Mouse (Mus musculus) adrenal gland, adult 8-10 months (tissue): ENCODE results near the gene Ush1g. TPM values are rescaled to one million over a fixed set of nuclear protein-coding genes. Genes with fewer than 3 reads are reported as not detected.
A peak's percentile ranks its signal among the peaks of the same experiment; 100 is the strongest.

Experiments
- DNase-seq: peaks from one replicate; pipeline ENCODE4 v3.0.0; 2022
- total RNA-seq, 4 experiments: library from RNA; stranded (reverse); gene quantifications; 2 replicates each; pipeline ENCODE4 v1.2.4; 2022

Gene Ush1g
- total RNA-seq, 4 experiments from 2014 or later: 0.52 to 2.3 (median 1.1) TPM

DNA sequence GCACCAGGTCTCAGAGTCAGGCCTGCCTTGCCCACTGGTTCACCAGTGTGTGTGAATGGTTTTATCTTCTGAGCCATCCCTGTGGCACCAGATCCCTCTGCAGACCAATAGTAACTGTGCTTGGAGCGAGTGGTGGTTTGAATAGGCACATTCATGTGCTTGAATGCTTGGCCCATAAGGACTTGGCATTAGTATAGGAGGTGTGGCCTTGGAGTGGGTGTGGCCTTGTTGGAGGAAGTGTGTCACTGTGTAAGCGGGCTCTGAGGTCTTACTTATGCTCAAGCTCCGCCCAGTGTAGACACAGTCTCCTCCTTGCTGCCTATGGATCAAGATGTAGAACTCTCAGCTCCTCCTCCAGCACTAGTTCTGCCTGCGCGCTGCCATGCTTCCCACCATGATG is 34.5 kb downstream of the Ush1g start:
- no peak for DNase-seq

DNA sequence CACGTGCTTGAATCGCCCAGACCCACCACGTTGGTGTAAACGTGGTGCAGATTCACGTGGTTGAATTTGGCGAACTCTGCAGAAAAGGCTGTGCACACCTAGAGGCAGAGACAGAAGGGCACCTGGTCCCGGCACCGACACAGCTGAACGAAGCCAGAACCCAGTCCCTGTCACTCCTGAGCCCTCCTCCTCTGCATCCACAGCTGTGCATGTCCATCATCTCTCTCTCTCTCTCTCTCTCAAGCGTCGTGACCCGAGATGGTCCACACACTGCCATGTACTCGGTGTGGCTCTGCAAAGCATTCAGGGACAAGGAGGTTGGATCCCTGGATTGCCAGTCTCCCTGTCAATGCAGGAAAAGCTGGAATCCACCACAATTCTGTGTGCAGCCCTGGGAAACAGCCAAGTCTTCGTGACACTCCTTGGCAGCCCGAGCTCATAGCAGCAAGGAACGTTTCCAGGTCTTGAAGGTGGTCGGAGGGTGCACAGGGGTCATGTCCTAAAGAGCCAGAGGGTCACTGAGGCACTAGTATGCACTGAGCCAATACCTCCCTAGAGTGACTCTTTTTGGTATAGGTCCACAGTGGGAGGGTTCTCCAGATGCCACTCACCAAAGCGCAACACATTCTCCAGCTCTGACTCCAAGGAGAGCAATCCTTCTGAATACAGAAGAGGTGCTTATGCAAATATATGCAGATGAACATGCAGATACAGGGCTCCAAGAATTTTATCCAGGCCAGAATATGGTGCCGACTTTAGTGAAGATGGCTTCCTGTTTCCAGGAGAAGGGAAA is 35.4 kb downstream of the Ush1g start:
- DNase-seq: no peak

DNA sequence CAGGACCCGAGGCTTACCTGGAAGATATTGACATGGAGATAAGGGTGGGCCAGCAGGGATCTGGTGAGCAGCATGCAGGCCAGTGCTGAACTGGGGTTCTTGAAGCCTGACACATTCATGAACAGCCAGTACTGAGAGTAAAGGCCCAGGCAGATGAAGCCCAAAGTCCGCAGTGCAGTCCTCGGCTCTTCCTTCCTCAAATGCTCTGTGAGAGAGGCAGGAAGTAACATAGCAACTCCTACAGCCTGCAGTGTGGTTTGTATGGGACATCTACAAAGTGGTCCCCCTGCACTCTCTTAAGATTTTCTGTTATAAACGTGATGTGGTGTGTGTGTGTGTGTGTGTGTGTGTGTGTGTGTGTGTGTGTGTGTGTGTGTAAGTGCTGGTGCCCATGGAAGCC is 36.6 kb downstream of the Ush1g start:
- no peak for DNase-seq

DNA sequence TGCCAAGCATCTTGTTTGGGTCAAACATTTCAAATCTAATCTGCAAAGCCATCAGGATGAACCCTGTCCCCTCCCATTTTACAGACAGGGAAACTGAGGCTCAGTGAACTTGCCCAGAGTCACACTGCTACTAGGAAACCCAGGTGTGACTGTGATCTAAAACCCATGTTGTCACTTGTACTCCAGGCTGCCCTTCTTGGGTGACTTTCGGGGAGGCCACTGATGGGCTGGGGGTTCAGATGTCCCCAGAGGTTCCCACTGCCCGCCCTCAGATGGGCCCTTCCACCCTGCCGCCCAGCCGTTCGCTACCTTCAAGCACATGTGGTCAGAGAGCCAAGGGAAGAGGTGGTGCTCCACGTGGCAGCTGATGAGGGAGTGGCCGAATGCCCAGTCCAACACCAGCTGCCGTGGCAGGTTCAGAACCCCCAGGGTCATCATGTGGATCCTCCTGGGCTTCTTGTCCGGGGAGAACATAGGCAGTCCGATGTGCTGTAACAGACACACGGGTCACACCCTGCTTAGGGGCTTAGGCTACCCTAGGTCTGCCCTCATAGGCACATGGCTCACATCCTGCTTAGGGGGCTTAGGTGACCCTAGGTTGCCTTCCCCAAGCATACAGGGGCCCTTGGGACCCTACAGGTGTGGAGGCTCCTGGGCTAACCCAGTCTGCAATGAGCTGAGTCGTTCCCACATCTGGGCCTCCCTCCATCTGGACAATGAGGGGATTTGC is 37.8 kb downstream of the Ush1g start:
- DNase-seq: no peak

DNA sequence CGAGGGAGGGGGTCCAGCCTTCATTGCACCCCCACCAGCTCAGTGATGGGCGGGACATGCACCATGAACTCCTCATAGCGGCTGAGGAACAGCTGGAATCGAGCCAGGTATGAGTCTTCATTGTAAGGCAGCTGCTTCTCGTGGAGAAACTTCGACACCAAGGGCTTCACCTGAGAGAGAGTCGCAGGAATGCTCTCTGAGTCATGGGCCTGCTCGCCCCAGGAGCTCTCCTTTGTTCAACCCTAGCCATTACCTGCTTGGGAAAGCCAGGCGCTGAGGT is 38.4 kb downstream of the Ush1g start:
- no peak for DNase-seq

DNA sequence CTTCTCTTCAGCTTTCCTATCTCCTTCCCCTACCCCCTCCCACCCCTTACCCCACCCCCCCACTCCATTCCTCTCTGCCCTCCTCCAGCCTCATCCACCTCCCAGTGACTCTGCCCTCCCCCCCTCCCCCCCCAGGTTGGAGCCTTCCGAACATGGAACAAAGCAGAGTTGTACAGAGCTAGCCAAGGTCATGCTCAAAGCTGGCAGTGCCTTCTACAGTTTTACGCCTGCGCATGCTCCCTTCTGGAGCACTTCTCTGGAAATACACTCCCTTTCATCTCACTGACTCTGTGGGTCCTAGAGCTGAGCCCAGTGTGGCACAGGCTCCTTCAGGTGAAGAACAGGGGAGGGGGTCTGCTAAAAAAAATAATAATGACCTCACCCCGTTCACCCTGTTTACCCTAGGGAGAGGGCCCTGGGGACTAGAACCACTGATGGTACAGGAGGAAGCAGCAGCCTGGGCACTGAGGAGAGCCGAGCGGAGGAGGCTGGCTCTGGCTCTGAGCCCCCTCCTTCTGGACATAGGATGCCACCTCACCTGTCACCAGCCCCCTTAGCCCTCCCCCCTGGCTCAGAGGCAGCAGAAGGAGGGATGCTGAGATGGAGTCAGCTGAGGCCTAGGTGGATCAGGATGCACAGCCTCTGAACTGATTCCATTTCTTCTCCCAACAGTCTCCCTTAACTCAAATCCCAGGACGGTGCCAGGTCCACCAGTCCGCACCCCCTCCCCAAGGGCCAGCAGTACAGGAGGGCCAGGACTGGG is 38.9 kb downstream of the Ush1g start:
- DNase-seq: no peak

DNA sequence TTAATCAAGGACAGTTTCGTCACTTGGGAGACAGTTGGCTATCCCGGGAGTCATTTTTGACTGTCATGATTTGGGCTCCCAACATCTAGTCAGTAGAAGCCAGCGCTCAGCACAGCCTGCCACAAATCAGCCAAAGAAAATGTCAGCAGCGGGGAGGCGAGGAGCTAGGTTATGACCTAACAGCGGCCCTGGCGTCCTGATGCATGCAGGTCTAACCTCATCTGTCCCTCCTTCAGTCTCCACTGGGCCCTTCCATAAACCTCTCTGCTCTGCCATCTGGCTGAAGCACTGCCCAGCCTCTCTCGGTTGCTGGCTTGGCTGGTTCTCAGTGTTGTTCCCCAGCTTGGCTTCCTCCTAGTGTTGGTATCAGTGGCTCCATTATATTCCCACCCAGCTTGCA is 39.5 kb downstream of the Ush1g start:
- DNase-seq: peak; percentile 83

DNA sequence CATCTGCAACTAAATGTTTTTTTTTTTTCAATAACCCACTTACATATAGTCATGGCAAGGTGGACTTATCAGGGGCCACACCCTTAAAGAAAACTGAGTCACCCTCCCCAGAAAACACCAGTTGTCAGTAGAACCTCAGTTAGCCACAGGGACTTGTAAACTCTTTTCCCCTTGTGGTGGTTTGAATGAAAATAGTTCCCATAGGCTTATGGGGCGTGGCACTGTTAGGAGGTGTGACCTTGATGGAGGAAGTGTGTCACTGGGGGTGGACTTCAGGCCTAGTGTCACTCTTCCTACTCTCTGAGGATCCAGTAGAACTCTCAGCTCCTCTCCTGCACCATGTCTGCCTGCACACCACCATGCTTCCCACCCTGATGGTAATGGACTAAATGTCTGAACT is 42.1 kb downstream of the Ush1g start:
- DNase-seq: no peak

DNA sequence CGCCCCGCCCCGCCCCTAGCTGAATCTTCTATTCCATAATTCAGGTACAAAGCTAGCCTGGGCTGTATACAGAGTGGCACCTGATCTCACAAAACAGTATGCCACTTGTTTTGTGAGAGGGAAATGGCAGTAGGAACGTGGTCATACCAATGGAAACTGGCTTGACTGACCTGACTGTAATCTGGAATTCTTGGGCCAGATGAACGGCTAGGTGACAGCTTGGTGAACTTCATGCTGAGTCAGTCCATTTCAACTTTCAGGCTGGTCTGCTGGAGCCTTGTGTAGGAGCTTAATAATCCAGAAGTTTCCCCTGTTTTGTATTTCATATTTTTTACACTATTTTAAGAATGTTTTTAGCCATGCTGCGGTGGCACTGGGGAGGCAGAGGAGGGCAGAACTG is 43.7 kb downstream of the Ush1g start:
- no peak for DNase-seq

DNA sequence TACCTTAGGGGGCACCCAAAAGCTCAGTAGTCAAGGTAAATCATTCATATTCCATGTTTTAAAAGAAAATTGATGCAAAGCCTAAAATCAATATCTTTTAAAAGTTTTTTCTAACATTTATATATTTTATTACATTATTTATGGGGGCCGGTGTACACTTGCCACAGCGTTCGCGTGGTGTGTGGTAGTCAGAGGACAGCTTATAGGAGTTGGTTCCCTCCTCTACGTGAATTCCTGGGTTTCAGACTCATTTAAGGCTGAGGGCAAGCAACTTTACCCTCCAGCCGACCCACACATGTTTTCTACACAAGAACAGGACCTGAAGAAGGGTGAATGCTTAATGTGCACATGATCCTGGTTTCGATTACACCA is 44.3 kb downstream of the Ush1g start:
- no peak for DNase-seq

DNA sequence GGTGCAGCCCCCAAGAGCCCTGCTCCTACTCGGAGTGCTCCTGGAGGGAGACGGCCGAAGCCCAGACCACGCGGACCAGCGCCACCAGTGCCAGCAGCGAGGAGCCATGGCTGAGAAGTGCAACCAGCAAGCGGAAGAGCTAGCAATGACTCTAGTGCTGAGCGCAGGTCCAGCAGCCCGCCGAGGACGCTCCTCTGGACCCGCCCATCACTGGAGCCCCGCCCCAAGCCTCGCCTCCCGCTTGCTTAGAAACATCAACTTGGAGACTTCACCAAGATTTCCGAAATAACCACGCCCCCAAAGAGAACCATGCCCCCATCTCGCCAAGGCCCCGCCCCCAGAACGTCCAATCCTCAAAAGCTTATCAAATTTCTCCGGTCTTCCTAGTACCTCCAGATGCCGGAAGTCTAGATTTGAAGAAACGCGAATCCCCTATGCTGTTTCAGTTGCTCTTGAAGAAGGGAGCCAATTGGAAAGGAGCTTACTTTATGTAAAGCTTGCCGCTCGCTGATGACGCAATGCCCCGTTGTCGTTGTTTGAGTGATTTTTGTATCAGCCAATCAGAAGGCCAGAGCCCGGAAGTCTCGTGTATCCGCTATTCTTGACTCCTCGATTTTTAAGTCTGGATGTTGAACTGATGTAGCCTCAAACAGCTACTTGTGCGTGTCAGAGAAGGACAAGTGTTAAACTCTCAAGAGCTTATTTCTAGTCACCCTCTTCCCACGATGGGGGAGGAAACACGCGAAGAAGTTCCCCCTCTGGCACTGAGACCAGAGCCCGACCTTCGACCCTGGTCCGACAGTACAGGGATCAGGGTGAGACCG is 44.8 kb downstream of the Ush1g start, which contains the start of gene Fdxr:
Gene Fdxr, minus strand, starts transcription at position 271 of the 824 bp plus-strand sequence.
- peak; percentile 99 for DNase-seq

DNA sequence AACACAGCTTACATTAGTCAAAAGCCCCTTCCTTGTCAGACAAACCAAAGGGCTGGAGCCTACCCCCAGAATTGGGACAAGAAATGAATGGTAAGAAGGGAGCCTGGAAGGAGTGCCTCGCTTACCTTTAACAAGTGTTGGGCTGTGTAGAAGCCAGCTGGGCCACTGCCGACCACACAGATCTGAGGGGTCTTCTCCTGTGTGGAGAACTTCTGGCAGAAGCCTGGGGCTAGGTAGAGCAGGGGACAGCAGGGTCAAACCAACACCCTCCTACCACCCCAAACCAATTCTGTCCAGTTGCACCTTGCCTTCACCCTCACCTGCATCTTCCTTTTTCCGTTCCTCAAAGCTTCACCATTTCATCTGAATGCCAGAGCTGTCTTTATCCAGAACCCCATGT is 45.9 kb downstream of the Ush1g start:
- DNase-seq: no peak

DNA sequence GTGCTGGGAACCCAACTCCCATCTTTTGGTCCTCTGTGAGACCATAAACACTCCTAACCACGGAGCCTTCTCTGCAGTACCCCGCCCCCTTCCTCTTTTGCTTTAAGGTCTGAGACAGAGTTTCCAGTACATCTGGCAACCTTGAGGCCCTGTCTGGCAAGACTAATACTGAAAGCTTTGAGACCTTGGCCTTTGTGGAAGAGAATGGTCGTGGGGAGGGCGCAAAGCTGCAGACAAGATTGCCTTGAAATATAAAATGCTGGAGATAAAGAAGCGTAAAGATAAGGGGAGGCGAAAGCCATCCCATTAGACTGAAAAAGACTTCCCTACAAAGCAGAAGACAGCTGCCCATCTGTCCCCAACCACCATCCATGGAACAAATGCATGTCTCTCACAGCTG is 46.3 kb downstream of the Ush1g start:
- no peak for DNase-seq

DNA sequence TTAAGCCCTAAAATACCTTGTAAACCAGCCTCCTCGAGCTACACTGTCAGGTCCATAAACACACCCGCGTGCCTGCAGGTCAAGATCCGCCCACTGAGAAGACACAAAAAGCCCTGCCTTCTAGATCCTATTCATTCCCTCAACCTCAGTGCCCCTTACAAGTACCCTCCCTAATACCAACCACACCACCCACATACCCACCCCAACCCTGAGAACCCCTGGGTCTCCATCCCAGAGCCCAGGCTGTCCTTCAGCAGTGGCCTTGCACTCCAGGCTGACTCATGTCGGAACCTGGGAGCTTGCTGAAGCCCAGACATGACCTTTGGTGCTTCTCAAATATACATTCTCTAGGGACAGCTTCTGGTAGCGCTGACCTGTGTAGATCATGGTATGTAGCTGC is 47.1 kb downstream of the Ush1g start:
- no peak for DNase-seq

DNA sequence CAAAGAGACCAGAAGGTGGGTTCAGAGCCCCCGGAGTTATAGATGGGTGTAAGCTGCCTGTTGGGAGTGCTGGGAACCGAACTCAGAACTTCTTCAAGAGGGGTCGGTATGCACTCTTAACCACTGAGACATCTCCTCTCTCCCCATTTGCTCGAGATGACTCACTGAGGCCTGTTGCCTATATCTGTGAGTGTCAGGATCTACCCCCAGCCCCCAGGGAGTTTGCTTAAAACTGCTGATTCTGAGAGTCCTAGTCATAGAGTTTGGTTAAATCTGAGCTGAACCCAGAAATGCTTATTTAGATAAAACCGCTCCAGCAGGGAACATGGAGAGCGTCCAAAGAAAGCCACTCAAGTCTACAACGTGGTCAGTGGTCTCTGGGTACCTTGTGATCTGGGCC is 47.7 kb downstream of the Ush1g start:
- DNase-seq: no peak

DNA sequence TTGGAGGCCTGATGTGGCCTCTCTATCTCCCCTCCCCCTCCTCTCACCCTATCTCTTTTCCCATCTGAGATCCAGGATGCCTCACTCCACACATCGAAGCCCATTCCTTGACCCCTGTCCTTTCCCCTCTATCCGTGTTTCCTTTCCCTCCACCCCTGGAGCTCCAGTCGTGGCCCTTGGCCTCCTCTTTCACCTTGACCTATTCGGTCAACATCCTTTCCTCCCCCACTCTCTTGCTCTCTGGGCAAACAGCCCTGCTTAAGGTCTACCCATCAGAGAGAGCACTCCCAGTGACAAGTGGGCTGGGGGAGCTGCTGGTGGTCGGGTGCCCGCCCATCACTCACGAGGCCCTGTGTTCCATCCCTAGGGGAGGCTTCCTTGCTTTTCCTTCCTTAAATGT is 48.1 kb downstream of the Ush1g start:
- no peak for DNase-seq

DNA sequence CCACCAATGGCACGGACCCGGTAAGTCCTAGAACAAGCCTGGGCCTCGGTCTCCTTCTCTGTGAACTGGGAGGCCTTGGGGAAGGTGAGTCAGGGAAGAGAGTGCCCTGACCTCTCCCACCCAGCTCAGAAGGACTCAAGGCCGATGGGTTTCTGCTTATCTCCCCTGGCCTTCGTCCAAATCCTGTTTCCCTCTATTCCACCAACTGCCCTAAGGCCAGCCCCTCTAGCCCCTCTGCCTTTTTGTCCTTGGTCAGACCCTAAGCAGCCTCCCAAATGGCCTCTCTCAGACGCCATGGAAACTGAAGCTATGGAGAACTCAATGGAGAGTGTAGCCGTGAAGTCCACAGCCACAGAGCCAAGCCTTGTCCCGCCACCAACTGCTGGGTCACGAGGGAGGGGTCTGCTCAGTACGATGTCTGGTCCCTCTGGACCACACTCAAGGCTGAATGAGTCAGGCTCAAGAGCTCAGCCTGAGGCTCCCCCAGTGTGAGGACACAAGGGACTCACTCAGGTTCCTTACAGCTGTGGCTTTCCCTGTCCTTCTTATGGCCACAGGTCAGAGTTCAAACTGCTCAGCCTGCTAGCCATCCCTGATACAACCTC is 48.8 kb downstream of the Ush1g start:
- peak; percentile 83 for DNase-seq

DNA sequence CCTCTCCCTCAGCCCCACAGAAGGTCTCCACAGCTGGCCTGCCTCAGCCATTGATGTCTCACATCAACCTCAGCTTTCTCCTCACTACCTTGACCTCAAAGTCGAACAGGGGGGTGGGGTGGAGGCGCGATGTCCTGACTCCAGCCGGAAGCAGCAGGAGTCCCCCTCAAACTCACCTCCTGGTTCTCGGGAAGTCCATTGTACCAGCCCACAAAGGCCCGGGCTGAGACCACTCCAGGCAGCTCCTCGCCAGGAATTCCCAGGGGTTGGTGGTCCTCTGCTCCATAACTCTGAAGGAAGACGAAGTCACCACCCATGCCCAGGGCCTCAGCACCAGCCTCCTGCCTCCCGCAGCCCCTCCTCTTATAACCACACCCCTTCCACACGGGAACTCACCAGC is 50.4 kb downstream of the Ush1g start:
- no peak for DNase-seq

DNA sequence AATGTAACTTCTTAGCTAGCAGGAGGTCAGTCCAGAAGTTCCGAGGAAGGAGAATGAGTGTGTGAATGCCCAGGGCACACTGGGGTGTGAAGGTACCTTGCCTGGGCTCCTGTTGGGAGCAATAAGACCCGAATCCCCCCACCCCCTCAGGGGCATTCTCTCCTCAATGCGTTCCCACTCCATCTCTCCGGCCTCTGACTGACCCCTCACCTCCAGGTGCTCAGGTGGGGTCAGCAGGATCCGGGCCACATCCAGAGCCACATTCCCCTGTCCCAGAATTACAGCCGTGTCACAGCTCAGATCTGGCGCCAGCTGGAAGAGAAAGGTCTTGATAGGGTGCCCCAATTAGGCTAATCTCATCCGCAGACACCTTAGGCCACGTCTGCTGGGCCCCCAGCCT is 50.8 kb downstream of the Ush1g start:
- no peak for DNase-seq

DNA sequence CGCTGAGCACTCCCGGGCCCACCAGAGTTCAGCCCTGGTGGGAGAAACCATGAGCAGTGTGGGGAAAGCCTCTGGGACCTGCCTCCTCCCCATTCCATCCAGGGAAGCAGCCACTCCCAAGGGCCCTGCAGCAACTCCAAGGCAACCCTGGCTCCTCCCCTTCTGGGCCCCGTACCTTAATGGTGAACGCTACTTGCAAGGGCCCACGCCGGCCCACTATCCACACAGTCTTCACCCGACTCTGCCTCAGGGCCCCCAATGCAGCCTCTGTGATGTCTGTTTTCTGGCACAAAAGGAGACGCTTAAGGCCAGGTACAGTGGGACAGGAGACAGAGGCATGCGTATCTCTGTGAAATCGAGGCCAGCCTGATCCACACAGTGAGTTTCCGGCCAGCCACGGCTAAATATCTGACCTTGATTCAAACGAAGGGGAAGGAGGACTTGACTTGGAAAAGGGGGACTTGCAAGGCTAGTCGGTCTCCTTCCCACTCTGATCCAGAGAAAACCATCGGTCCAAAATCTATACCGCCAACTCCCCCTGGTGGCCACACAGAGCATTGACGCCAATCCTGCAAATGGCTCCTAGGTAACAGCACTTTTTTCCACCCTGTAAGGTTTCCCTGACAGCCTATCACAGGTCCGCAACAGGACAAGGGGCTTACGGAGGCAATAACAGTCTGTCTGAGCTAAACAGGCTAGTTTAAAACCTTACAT is 51.5 kb downstream of the Ush1g start:
- no peak for DNase-seq

DNA sequence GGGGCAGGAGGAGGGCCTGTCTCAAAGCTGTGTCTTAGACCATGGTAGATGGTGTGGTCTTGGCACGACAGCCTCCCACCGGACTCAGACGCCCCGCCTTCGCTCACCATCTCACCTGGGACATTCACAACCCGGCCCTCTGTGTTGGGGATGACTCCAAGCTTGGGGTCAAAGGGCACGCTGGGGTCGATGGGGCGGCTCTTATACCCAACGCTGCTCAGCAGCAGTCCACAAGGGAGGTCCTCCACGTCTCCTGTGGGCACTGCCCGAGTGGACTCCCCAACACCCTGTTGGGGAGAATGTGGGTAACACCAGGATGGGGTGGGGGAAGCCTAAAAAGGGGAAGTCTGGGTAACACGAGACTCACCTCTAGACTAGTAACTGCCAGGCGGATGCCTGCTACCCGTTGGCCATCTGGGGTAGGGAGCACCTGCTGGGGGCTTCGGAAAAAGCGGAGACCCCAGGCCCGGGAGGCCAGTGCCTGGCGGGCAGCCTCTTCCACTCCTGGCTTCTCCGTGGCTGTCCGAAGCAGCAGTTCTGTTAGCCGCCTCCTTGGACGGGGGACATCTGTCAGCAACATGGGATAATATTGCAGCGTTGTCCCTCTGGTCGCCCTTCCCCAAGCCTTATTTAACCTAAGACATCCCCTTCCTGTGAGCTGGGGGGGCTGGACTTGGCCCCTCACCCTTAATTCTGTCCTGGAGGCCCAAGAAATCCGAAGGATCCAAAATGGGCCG is 52.3 kb downstream of the Ush1g start:
- no peak for DNase-seq
